In the genomic region with DNA sequence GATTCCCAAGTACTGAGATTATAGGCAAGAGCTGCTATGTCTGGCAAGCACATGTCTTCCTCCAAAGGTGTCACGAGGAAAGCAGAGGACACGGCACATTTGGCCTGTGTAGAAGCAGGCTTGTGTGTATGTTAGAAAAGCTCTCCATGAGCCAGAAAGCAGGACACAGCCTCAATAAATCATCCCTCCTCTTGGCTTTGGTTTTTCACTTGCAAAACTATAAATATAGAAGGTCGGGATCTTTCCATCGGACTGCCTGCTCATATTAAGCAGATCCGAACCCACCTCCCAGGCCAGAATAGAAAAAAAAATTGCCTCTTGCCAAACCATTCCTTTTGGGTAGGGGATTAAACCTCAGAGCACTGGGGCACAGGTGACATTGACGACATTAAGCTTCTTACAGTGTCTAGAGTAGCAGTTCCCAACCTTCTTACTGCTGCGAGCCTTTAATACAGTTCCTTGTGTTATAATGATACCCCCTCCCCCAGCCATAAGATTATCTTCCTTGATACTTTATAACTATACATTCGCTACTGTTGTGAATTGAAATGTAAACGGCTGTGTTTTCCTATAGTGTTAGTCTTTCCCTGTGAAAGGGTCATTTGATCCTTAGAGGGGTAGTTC, we compare ENCODE assay signal across 16 mouse cellular contexts.
"Had no signal": no experiment of that assay in that cellular context is flagged by ENCODE, and none has a peak within 500 bp of the region (broad histone marks: within the 10 kb centered on the region; RNA-seq: fewer than 3 reads in every experiment).

No protein-coding gene starts in this region.

- H3K27ac ChIP-seq: hindbrain, postnatal 0 days; intestine, embryonic 15.5 days; limb, embryonic 15.5 days; liver, embryonic 13.5 days; macrophage had no signal

- H3K4me1 ChIP-seq: intestine, embryonic 15.5 days; limb, embryonic 15.5 days; liver, embryonic 13.5 days had no signal

- H3K27me3 ChIP-seq: intestine, embryonic 15.5 days; limb, embryonic 15.5 days; liver, embryonic 13.5 days had no signal

- H3K36me3 ChIP-seq: intestine, embryonic 15.5 days; limb, embryonic 15.5 days; liver, embryonic 13.5 days had no signal

- ATAC-seq: hindbrain, postnatal 0 days; intestine, embryonic 15.5 days; liver, postnatal 0 days; midbrain, embryonic 16.5 days had no signal

- H3K4me3 ChIP-seq: intestine, embryonic 15.5 days; limb, embryonic 15.5 days; liver, embryonic 13.5 days; megakaryocyte, embryonic 14.5 days had no signal

- DNase-seq: kidney, adult 8-10 months; kidney, postnatal 36 days; layer of hippocampus, adult 9-11 months; layer of hippocampus, postnatal 36 days; liver, embryonic 13.5 days; liver, postnatal 0 days; right cerebral cortex, postnatal 14 days; thymus, adult 2 months; thymus, postnatal 25 days had no signal

- H3K9me3 ChIP-seq: intestine, embryonic 15.5 days; limb, embryonic 15.5 days; liver, embryonic 13.5 days; megakaryocyte, embryonic 14.5 days had no signal

- H3K4me2 ChIP-seq: intestine, embryonic 15.5 days; limb, embryonic 15.5 days; liver, embryonic 13.5 days; midbrain, embryonic 11.5 days had no signal

- H3K9ac ChIP-seq: intestine, embryonic 15.5 days; limb, embryonic 15.5 days; liver, embryonic 13.5 days; liver, postnatal 0 days had no signal
